Mouse (Mus musculus) spleen, postnatal 36 days (tissue): ENCODE results near the gene Ddx55.

ENCODE experiments used
- DNase-seq, 2 experiments: peaks; one replicate each; pipeline ENCODE4 v3.0.0; 2022; ENCODE audit warnings: low spot score in 2 of 2, mixed read lengths in 1 of 2

Gene Ddx55

GRCm38 (mm10) chr5:124605041-124605622, 52.5 kb downstream of the Ddx55 start:
- no peak for DNase-seq

GRCm38 (mm10) chr5:124610965-124611364, 58.3 kb downstream of the Ddx55 start:
- no peak for DNase-seq

- peak in 1 of 2 experiments; percentile 19 for DNase-seq
These were observed 62.0 kb downstream of the Ddx55 start for GRCm38 (mm10) chr5:124614709-124615108.

- DNase-seq: no peak
These were observed 66.0 kb downstream of the Ddx55 start for GRCm38 (mm10) chr5:124618711-124619110.
